Mouse (Mus musculus) kidney, adult 2 months (tissue): ENCODE measurements around the gene Nptn. TPM values are rescaled to one million over a fixed set of nuclear protein-coding genes. Genes with fewer than 3 reads are reported as not detected.
"Not testable (repeated sequence)": the region's sequence is repeated elsewhere in the genome, so short reads cannot be mapped to it uniquely, and the experiment has no call there.

Source experiments
- DNase-seq: peaks from one replicate; pipeline ENCODE4 v3.0.0; 2021
- H3K27ac ChIP-seq: fragments of 200-500 bp; 2 replicates; pipeline ENCODE4 v1.5.1; 2012; ENCODE audit warnings: low read depth, low read length, control low read depth, inconsistent platforms; ENCODE audit not compliant: insufficient read depth
- H3K27me3 ChIP-seq: fragments of 200-500 bp; replicated peaks from 2 replicates; pipeline ENCODE4 v1.6.1; 2012; ENCODE audit warnings: mild to moderate bottlenecking, moderate library complexity, low read length, inconsistent platforms; ENCODE audit not compliant: control insufficient read depth, insufficient read depth
- H3K36me3 ChIP-seq: fragments of 200-500 bp; 2 replicates; pipeline ENCODE4 v1.6.1; 2012; ENCODE audit warnings: mild to moderate bottlenecking, moderate library complexity, low read length, inconsistent platforms; ENCODE audit not compliant: control insufficient read depth, insufficient read depth
- H3K4me1 ChIP-seq: fragments of 200-500 bp; 2 replicates; pipeline ENCODE4 v1.6.1; 2011; ENCODE audit warnings: low read length; ENCODE audit not compliant: control insufficient read depth, insufficient read depth
- H3K4me3 ChIP-seq: fragments of 200-500 bp; 2 replicates; pipeline ENCODE4 v1.5.1; 2011; ENCODE audit warnings: mild to moderate bottlenecking, low read depth, low read length, control low read depth; ENCODE audit not compliant: insufficient read depth
- CTCF ChIP-seq: fragments of 200-500 bp; conservative IDR thresholded peaks from 2 replicates; pipeline ENCODE4 v1.5.1; 2011; ENCODE audit warnings: low read depth, mild to moderate bottlenecking, control low read depth, low read length, moderate library complexity, mixed read lengths; ENCODE audit not compliant: insufficient read depth, insufficient read length
- POLR2A ChIP-seq: fragments of 200-500 bp; IDR thresholded peaks from one replicate; pipeline ENCODE4 v1.6.1; 2011; ENCODE audit warnings: low read depth, low read length, control low read depth
- WGBS: fragments of 180-500 bp; shearing (Covaris S2); methylation state at CpG from one replicate; pipeline ENCODE4 v1.1.7; 2018; 5-methylcytosine and 5-hydroxymethylcytosine counted together
- polyA plus RNA-seq: library from polyadenylated mRNA; depleted of rRNA; stranded (reverse); fragments of >200 nt; gene quantifications from 2 replicates; pipeline ENCODE4 v1.2.3, GENCODE M21; 2012

Gene Nptn
- polyA plus RNA-seq, 1 experiment, result 450 TPM

- TF ChIP-seq POLR2A, result no peak
- TF ChIP-seq CTCF, result no peak
- Histone ChIP-seq H3K36me3 (no peaks in the 10 kb centered on the region), H3K4me3 (peak overlapping the region; percentile 53), H3K27me3 (no peaks in the 10 kb centered on the region), H3K4me1 (no peaks in the 10 kb centered on the region), H3K27ac (no peak overlapping the region)
- 27% methylated on average over 23 of the region's 23 CpGs for WGBS
- no peak for DNase-seq
Observed at GRCm38 (mm10) chr9:58554056-58554907, 27.8 kb upstream of the Nptn start.

- H3K27ac ChIP-seq, result no peak within 1 kb of the TSS
- H3K4me1 ChIP-seq, result no peaks in the 10 kb centered on the region
- no peaks in the 10 kb centered on the region for H3K27me3 ChIP-seq
- peak within 1 kb of the TSS; percentile 53 for H3K4me3 ChIP-seq
- peak; percentile 41 for DNase-seq
- TF ChIP-seq POLR2A (no peak), CTCF (no peak)
- under 1% methylated on average over 64 of the region's 68 CpGs for WGBS
- H3K36me3 ChIP-seq, result no peaks in the 10 kb centered on the region
Observed at GRCm38 (mm10) chr9:58554908-58555684, 26.9 kb upstream of the Nptn start, which contains the start of gene Cd276. Cd276 (minus strand) TSS chr9:58555437.

- Histone ChIP-seq H3K36me3 (no peaks in the 10 kb centered on the region), H3K4me3 (peak overlapping the region; percentile 53), H3K27me3 (no peaks in the 10 kb centered on the region), H3K27ac (no peak overlapping the region), H3K4me1 (no peaks in the 10 kb centered on the region)
- 40% methylated on average over 9 of the region's 9 CpGs for WGBS
- TF ChIP-seq POLR2A (no peak), CTCF (no peak)
- DNase-seq, result no peak
Observed at GRCm38 (mm10) chr9:58555685-58556414, 26.2 kb upstream of the Nptn start.

- Histone ChIP-seq H3K27ac (no peak overlapping the region), H3K4me3 (no peak overlapping the region), H3K36me3 (no peaks in the 10 kb centered on the region), H3K27me3 (no peaks in the 10 kb centered on the region), H3K4me1 (no peaks in the 10 kb centered on the region)
- WGBS, result 74% methylated on average over 7 of the region's 7 CpGs
- no peak for DNase-seq
- TF ChIP-seq POLR2A (no peak), CTCF (no peak)
Observed at GRCm38 (mm10) chr9:58556627-58557026, 25.4 kb upstream of the Nptn start.

- Histone ChIP-seq H3K4me1 (no peaks in the 10 kb centered on the region), H3K27ac (no peak overlapping the region), H3K27me3 (no peaks in the 10 kb centered on the region), H3K4me3 (no peak overlapping the region), H3K36me3 (no peaks in the 10 kb centered on the region)
- 63% methylated on average over 3 of the region's 3 CpGs for WGBS
- no peak for DNase-seq
- TF ChIP-seq POLR2A (no peak), CTCF (no peak)
Observed at GRCm38 (mm10) chr9:58557457-58558455, 24.3 kb upstream of the Nptn start.

- no peak for DNase-seq
- TF ChIP-seq CTCF, result no peak
- no peak for TF ChIP-seq POLR2A
- Histone ChIP-seq H3K36me3 (no peaks in the 10 kb centered on the region), H3K27ac (no peak overlapping the region), H3K4me3 (no peak overlapping the region), H3K4me1 (no peaks in the 10 kb centered on the region), H3K27me3 (no peaks in the 10 kb centered on the region)
- 65% methylated on average over 3 of the region's 3 CpGs for WGBS
Observed at GRCm38 (mm10) chr9:58560211-58560610, 21.8 kb upstream of the Nptn start.

- 64% methylated on average over 3 of the region's 3 CpGs for WGBS
- H3K4me1 ChIP-seq, H3K27ac ChIP-seq, H3K36me3 ChIP-seq, DNase-seq, H3K27me3 ChIP-seq, H3K4me3 ChIP-seq: not testable (repeated sequence)
Observed at GRCm38 (mm10) chr9:58565945-58566344, 16.1 kb upstream of the Nptn start.
